Mouse (Mus musculus) frontal cortex, adult (tissue): Measurements from ENCODE around the gene Josd1.

ENCODE experiments used
- ATAC-seq: cut with Nextera tagmentation; 2 replicates; pipeline ENCODE4 v1.9.2; 2017; ENCODE audit warnings: mild to moderate bottlenecking, moderate library complexity, mixed read lengths; ENCODE audit not compliant: low TSS enrichment

Gene Josd1

DNA sequence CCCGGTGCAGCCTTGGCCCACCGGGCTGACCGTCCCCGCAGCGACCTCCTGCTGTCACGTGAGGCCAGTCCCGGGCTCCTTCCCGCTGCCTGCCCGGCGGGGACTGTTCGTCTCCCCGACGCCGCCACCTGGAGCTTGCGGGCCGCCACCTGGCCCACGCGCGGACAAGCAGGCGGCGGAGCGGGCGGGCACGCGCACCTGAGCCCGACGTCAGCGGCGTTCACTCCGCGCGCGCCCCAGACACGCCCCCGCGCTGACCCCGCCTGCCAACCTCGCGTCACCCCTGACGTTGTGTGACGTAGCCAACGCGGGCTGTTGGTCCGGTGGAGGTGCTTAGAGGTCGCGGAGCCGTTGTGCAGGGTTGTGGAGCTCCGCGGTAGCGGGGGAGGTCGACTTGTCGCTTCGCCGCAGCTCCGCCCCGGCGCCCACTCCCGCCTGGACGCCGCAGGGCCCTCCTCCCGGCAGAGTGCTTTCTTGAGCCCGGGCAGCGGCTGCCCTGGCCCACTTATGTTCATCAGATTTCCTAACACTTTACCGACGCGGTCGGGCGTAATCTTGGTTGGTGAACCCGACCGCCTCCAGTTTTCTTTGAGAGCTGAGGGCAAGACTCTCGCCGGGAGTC, at the start of gene Josd1:
Gene Josd1, minus strand, starts transcription at position 274 of the 622 bp plus-strand sequence.
- ATAC-seq, result peak; percentile 41

DNA sequence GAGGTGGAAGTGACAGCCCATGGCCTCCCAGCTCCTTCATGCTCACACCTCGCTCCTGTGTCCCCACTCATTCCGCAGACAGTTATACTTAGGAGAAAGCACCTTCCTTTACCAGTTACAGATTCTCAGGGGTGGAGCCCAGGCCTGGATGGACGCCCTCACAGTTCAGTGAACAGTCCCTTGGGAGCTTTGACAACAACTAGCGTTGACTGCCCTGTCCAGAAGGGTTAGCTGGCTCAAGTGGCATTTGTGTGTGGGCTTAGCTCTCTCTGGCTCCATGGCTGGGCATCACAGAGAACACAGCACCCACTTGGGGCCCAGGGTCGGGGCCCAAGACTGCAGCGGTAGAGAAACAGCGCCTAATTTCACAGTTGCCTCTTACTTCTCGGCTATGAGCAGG, 46.6 kb upstream of the Josd1 start:
- no peak for ATAC-seq

DNA sequence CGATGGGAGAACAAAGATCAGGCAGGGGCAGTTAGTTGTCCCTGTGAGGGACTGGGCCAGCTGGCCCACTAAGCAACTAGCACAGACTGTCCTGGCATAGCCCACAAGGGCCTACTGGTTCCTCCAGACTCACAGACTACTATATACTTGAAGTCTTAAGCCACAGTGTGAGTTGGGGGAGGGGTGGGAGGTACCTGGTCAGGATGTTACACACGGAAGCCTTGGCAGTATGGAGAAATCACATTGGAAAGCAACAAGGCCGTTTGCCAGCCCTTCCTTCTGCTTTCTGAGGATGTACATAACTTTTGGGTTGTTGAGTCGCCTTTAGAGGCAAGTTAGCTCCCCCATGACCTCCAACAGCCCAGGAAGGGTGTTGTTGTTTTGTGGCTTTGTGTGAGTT, 45.9 kb upstream of the Josd1 start:
- ATAC-seq, result no peak

DNA sequence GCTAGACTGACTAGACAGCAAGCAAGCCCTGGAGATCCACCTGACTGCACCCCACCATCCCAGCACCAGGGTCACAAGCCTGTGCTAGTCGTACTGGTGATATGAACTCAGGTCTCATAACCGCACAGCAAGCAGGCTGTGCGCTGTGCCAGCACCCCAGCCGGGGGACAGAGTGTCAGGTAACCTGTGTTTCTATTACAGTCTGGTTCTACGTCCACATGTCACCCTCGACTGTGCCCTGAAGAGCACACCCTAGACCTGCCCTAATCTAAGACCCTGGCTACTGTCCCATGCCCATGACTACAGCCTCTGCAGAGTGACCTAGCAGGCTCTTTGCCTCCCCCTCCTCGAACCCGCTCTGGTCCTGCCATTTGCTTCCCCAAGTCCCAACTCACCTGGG, 45.5 kb upstream of the Josd1 start:
- ATAC-seq, result no peak

- ATAC-seq, result no peak
Measured at GRCm38 (mm10) chr15:79731554-79731953, 43.8 kb upstream of the Josd1 start.

DNA sequence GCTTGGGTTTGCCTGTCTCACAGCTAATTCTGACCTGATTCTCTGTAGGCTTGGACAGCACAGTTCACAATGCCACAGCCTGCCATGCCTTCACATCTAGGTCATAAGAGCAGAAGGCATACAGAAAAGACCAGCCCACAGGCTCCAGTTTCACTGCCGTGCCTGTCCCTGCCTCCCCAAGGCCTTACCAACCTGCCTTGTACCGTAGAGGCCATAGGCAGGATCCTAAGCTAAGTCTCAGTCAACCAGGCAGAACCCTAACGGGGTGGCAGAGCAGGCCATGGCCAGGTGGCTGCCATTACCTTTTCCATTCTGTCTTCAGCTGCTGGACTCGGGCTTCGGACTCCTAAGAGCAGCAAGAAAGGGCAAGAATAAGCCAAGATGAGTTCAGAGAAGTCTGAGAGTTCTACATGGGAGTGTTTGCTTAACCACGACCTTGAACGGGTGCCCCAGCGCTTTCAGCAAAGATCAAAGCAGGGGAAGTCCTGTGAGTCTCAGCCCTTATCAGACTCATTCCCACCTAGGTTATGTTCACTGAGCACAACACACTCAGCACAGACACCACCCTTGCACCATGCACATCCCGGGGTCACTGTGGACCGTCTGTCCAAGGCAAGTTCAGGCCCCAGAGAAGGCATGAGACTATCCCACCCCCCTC, 41.1 kb upstream of the Josd1 start:
- no peak for ATAC-seq

- ATAC-seq, result no peak
Measured at GRCm38 (mm10) chr15:79728311-79728710, 40.6 kb upstream of the Josd1 start.

- no peak; the same call in 1 of the 2 replicates for ATAC-seq
Measured at GRCm38 (mm10) chr15:79727840-79728239, 40.1 kb upstream of the Josd1 start.

GRCm38 (mm10) chr15:79725190-79725789, 37.6 kb upstream of the Josd1 start:
- ATAC-seq, result peak; percentile 71

- 0 out of 2 replicates have a peak, but pooled peaks have one; percentile 32 for ATAC-seq
Measured at GRCm38 (mm10) chr15:79723439-79723838, 35.7 kb upstream of the Josd1 start.

GRCm38 (mm10) chr15:79720796-79721195, 33.1 kb upstream of the Josd1 start:
- no peak for ATAC-seq

DNA sequence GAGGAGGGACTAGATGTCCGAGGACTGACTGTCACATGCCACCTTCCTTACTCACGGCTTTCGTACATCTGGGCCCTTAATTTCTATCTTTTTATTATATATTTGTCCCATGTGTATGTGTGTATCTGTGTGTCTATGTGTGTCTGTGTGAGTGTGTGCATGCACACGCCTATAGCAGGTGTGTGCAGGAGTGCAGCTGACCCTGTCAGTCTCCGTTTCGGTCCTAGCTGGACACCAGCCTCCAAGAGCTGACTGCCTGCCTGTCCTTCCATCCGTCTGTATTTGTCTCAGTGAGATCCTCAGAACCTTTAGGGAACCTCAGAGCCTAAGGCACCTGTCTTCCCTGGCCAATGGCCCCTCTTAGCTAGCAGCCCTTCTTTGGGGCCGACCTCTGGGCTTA, 32.5 kb upstream of the Josd1 start:
- no peak for ATAC-seq

DNA sequence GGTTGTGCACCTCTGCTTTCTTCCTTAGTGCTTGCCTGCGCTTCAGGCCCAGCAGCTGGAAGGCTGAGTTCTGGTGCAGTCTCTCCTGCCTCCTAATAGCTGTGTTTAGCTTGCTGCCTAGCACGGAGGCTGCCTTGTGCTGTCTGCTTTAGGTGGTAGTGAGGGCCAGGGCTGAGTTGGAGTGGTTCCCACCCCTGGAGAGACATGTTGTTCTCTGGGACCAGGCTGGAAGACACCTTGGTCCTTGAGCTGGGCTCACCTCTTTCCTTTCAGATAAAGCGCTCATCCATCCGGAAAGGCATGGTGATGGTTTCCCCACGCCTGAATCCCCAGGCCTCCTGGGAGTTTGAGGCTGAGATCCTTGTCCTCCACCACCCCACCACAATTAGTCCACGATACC, 29.0 kb upstream of the Josd1 start:
- no peak for ATAC-seq

DNA sequence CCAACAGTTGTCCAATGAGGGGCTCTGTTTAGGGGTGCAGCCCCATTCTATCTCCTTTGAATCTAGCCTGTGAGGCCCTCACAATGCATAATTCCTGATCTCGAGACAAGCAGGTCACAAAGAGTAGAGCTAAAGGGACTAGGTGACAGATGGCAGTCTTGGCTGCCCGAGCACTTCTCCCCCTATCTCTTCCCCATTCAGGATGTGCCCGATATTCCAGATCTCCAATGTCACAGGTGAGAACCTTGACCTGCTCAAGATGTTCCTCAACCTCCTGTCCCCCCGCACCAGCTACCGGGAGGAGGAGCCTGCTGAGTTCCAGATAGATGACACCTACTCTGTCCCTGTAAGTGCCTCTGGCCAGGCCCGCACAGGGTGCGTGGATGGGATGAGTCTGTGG, 27.9 kb upstream of the Josd1 start:
- no peak for ATAC-seq

- peak; percentile 38; the same call in 1 of the 2 replicates for ATAC-seq
Measured at GRCm38 (mm10) chr15:79708229-79708822, 20.6 kb upstream of the Josd1 start.

DNA sequence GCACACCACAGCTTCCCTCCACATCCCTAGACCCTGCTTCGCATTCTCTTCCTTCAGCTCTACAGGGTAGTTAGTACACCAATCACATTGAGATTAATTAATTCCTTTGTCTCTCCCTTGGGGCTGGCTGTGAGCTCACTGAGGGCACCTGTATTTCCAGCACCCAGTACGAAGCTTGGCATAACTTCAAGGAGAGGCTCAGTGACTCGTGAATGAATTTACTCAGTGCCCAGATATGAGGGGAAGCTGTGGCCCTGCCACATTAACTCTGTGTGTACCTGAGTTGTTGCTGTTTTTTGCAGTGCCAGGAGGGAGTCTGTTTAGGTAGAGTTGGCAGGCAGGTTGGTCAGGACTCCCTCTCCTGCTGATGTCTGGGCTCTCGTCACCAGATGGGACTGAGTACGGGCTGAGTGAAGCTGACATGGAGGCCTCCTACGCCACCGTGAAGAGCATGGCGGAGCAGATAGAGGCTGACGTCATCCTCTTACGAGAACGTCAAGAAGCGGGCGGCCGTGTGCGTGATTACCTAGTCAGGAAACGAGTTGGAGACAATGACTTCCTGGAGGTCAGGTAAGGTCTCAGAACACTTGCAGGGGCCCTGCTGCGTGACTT, 19.0 kb upstream of the Josd1 start:
- no peak for ATAC-seq

DNA sequence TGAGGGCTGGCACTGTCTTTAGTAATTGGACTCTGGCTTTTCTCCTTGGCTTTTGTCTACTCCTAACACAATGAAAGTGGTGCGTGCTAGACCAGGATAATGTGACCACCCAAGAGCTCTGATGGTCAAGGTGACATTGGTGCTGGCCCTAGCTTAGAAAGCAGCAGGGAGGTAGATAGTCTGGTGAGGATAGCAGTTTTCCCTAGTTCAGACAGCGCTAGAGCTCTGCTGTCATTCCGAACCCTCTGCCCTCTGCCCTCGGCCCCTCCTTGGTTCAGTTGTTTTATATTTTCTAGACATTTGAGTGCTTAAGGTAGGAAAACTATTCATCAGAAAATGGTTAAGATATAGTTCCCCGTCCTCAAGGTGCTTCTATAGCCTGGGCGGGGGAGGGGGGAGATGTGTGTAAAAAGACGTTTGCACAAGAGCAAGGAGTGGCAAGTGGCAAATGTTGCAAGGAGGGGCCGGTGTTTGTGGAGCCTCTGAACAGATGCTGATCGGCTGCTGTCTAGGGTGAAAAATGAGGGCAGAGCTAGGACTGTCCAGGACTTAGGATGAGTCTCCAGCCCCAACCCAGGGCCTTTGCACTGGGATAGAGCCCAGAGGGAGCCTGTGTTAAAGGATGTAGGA, 10.0 kb upstream of the Josd1 start:
- no peak for ATAC-seq

DNA sequence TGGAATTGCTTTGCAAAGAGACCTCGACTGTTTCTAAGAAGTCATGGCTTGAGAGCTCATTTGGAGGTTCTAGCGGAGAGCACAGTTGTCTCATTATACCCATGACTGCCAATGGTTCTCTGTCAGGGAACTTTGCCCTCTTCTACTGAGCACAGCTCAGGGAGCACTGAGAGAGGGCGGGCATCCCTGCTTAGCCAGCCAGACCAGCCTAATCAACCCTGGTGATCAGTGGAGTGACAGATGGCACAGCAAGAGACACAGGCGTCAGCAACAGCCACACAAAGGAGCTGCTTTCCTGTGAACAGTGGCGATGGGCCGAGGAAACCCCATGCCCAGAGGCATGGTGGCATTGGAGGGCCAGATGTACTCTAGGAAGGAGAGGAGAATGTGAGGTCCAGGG, 9.3 kb upstream of the Josd1 start:
- ATAC-seq, result no peak

GRCm38 (mm10) chr15:79696508-79696907, 8.8 kb upstream of the Josd1 start:
- no peak for ATAC-seq

DNA sequence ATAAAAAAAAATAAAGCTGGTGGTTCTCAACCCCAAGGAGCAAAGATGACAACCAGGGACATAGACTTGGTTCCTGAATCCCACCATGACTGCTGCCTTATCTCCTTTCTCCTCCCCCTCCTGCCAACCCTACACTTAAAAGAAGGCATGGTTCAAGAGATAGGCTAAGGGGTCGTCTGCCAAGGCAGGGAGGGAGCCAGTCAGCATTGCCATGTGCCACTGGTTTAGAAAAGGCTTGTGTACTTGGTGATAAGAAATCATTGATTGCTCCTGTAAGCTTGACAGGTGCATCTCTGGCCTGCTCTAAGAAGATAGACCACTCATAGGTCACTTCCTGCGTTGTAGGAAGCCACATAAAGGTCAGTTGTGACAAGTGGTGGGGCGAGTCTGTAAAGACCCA, 7.8 kb upstream of the Josd1 start:
- ATAC-seq, result no peak

DNA sequence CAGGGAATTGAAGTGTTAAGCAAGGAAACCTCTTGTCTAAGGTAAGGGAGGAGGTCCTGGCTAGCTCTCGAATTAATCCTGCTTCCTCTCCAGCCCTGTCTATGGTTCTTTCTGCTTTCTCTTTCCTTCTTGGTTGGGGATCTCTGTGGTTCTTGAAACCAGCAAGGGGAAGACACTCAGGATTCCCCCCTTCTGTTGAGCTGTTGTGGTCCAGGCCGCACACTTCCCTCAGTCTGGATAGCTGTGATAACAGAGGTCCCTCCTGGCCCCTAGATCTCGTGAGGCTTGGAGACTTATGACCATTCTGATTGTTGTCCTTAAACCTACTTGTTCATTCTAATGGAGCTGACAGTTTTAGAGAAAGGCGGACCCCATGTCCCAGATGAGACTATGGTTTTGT, 6.8 kb upstream of the Josd1 start:
- ATAC-seq, result no peak

DNA sequence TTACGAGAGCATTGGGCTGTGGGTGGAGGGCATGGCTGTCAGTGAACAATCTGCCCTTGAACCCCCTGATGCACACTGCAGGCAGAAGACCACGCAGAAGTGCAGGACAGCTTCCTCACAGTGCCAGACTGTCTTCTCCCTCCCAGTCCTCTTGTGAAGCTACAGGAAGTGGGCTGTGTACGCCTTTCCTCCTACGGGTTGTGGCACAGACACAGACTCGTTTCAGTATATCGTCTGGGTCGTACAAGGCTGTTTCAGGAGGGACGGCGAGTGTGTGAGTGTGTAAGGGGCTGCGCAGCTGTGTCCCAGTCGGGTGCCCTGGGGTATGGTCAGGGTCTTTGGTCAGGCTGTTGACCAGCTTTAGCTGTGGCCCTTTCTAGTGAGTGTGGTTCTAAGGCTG, 6.0 kb upstream of the Josd1 start:
- no peak for ATAC-seq
